Mouse (Mus musculus) adipocyte (in vitro differentiated cells): Measurements from ENCODE around the gene Gm14743.
"Not testable (repeated sequence)": the region's sequence is repeated elsewhere in the genome, so short reads cannot be mapped to it uniquely, and the experiment has no call there.

Source experiments
- DNase-seq: peaks from one replicate; pipeline ENCODE4 v3.0.0-alpha.2; 2016; ENCODE audit warnings: low spot score

Gene Gm14743

GRCm38 (mm10) chrX:78245821-78246220, at the start of gene Gm14743:
Gm14743 (minus strand) TSS chrX:78245921.
- not testable (repeated sequence) for DNase-seq

- DNase-seq, result no peak
Measured at GRCm38 (mm10) chrX:78202829-78203228, 42.9 kb downstream of the Gm14743 start.

GRCm38 (mm10) chrX:78202220-78202619, 43.5 kb downstream of the Gm14743 start:
- not testable (repeated sequence) for DNase-seq
